Mouse (Mus musculus): ENCODE measurements around the gene Ppil4. TPM values are rescaled to one million over a fixed set of nuclear protein-coding genes. Genes with fewer than 3 reads are reported as not detected.

Ppil4 gene
- polyA plus RNA-seq, 1 experiment from 2014 or later = 26.0 TPM

Small RNA genes within 50 kb of the gene (microRNA-seq; reads per million reads assigned to microRNA genes)
- 4.1 reads per million, percentile 9 among the genes with 10 or more reads in this experiment for gene Mir5104

Other genes starting within 250 kb of the Ppil4 start
- gene Lrp11, start 203.1 kb upstream of the Ppil4 start, polyA plus RNA-seq (2015; fragmentation: Nextera tagmentation; extraction: Ambion mirVana) = 0.48 and 0.52 TPM in 2 replicates
- 39.0 and 44.7 TPM in 2 replicates for gene Nup43, start 125.4 kb upstream of the Ppil4 start, polyA plus RNA-seq (2015; fragmentation: Nextera tagmentation; extraction: Ambion mirVana)
- 112 and 121 TPM in 2 replicates for gene Pcmt1, start 111.8 kb upstream of the Ppil4 start, polyA plus RNA-seq (2015; fragmentation: Nextera tagmentation; extraction: Ambion mirVana)
- gene Lats1, start 111.7 kb upstream of the Ppil4 start, polyA plus RNA-seq (2015; fragmentation: Nextera tagmentation; extraction: Ambion mirVana) = 2.2 and 2.6 TPM in 2 replicates
- 33.9 and 43.6 TPM in 2 replicates for gene Katna1, start 66.9 kb upstream of the Ppil4 start, polyA plus RNA-seq (2015; fragmentation: Nextera tagmentation; extraction: Ambion mirVana)
- gene Ginm1, start 67 bp upstream of the Ppil4 start, polyA plus RNA-seq (2015; fragmentation: Nextera tagmentation; extraction: Ambion mirVana) = 31.7 and 36.3 TPM in 2 replicates
- 0.22 and 0.23 TPM in 2 replicates for gene Zc3h12d, start 39.6 kb downstream of the Ppil4 start, polyA plus RNA-seq (2015; fragmentation: Nextera tagmentation; extraction: Ambion mirVana)
- gene Tab2, start 163.3 kb downstream of the Ppil4 start, polyA plus RNA-seq (2015; fragmentation: Nextera tagmentation; extraction: Ambion mirVana) = 9.2 TPM in 2 replicates